Mouse (Mus musculus) spleen, adult 18-20 months (tissue): ENCODE measurements around the gene Alox12b.

Experiments used
- DNase-seq, 2 experiments: peaks; one replicate each; pipeline ENCODE4 v3.0.0; 2022; ENCODE audit warnings: mixed read lengths in 2 of 2

Alox12b gene

DNA sequence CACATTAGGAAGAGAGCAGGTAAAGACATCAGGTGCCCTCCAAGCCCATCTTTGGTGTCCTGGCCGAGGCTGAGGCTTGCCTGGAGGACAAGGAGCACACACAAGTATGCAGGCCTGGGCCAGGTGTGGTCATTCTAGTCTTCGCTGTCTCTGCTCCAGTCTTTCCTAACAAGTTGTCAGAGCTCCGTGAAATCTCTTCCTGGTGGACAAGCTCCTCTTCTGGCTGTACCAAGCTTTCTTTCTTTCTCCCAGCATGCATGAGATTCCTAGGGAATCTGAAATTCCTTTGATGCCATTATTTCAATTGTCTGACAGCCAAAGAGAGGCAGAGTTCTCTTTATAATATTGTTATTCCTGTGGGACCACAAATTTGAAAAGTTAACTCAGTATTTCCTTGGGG, 22.7 kb downstream of the Alox12b start:
- no peak for DNase-seq

DNA sequence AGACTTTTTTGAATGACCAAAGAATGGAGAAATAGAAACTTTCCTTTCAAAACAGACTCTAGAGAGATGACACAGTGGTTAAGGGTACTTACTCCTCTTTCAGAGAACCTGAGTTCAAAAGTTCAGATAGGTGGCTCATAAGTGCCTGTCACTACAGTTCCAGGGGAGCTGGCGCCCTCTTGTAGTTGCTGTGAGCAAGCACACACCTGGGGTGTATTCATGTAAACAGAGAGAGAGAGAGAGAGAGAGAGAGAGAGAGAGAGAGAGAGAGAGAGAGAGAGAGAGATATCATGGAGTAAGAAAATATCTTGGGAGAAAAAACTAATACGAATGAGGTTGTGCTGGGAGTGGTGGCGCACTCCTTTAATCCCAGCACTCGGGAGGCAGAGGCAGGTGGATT, 23.3 kb downstream of the Alox12b start:
- no peak for DNase-seq

DNA sequence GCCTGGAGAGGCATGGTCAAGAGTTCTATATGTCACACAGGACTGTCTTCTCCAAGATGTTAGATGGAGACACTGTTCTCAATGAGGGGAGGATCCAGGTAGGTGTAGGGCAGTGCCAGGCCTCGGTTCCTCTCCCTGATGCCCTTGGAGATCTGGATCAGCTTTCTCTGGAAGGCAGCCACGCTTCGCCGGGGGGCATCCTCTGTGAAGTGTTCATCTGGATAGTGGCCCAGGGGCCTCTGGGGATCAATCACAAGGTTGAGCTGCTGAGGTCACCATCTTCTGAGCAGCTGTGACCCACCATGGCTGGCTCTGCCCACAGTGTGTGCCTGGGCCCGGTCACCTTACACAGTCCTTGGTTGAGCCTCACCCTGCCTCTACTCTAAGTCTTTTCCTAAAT, 28.2 kb downstream of the Alox12b start:
- no peak for DNase-seq

DNA sequence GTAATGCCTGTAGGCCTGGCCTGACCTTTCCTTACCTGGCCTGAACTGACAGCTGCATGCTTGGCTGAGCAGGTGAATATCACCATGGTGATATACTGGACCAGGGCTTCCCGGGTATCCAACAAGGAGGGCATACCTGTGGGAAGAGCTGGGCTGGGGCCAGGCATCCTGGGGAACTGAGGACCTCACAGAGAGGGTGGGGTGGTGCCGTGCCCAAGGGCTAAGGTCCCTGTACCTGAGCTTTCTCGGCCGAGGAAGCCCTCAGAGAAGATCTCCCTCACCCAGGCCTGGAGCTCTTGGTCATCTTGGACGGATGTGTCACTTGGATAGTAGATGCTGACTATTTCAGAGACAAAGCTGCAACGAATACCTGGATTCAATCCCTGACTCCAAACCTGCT, 29.1 kb downstream of the Alox12b start:
- no peak for DNase-seq

DNA sequence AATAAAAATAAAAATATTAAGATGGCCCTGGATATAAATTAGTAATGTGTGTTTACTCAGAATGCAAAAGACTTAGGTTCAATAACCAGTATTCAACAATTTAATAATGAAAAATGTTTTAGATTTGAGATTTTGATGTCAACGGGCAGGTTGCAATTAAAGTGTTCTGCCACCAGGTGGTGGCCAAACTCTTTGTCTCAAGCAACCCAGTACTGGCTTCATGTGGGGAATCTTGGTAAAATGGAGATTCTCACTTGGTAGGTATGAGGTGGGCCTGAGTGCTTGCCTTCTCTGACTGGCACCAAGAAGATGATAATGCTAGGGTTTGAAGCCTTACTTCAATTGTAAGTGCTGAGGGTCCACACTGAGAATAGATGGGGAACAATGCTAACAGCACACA, 36.1 kb downstream of the Alox12b start:
- DNase-seq, result peak in 1 of 2 experiments; percentile 27

DNA sequence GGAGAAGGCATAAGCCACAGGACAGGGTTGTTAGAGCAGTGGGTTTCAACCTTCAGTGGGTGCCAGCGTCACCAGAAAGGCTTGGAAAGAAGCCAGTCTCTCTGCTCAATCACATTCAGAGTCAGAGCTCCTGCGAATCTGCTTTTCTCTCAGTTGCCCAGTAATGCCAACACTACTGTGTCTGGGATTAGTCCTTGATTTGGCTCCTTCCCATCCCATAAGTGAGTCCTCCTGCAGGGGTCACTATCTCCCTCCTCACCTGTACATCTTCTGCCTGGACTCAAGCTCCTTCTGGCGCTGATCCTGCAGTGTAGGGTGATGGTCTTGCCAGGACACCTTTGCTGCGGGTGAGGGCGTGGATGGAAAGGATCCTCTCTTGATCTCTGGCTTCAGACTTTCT, 40.0 kb downstream of the Alox12b start:
- DNase-seq, result no peak

DNA sequence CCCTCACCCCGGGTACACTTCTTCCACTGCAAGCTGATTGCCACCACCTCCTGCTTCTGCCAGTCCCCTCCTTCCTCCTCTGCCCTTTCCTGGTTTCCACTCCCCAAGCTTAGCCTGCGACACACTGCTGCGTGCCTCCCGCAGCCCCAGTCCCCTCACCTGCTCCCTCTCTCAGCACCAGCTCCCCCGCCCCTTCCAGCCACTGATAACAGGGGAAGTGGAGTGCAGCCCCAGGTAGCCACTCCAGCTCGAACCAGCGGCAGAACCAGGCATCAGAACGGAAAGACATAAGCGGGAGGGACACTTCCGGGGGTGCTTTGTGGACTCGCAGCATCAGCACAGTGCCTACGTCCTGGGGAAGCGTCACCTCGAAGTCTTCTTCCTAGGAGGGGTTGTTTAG, 40.4 kb downstream of the Alox12b start:
- no peak for DNase-seq

DNA sequence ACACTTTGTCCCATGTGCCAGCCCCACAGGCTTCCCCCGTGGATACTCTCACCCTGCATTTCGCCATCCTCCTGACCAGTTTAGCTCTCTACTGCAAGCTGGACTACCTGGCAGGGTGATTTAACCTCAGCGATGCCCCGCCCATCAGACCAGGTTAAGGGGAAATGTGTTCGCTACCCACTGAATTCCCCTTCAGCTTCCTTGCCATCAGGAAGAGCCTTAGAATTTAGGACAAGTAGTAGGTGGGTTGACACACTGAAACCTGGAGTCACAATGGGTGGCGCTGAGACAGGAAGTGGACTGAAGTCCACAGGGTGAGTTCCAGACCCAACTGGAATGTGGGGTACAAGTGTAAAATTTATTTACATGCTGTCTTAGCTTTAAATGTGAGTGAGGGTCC, 41.0 kb downstream of the Alox12b start, which contains the start of gene Alox8:
TSS of gene Alox8 (minus strand) at position 101 of the 400 bp plus-strand sequence.
- DNase-seq, result no peak

DNA sequence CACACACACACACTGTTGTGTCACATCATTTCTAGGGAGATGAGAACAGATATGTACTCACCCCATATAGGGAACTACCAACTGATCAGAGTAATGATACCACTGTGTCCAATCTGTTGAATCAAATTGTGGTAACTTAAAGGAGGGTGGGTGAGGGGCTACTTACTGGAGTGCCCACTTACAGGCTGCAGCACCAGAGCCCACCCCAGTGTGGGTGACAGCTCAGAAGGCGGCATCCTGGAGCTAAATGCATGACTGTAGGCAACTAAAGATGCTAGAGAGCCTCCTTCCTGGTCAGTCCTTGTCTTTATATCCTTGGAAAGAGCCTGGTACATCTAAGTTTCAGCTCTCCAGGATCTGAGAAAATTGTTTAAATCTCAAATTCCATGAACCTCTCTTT, 42.5 kb downstream of the Alox12b start:
- no peak for DNase-seq

DNA sequence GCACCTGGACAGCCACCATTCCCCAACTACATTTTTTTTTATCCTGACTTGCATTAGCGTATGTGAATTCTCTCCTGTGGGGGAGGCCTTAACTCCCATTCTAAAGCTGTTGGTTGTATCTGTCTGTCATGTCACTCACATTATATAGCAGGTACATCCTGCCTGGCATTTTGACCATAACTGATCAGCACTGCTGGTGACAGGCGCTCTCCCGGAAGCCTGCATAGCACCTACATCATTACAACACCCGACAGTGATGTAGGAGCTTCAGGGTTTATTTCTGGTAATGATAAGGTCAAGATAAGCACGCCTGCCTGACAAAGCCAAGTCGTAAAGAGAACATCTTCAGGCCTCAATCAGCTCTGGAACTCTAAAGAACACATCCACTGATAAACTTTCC, 43.4 kb downstream of the Alox12b start:
- no peak for DNase-seq

DNA sequence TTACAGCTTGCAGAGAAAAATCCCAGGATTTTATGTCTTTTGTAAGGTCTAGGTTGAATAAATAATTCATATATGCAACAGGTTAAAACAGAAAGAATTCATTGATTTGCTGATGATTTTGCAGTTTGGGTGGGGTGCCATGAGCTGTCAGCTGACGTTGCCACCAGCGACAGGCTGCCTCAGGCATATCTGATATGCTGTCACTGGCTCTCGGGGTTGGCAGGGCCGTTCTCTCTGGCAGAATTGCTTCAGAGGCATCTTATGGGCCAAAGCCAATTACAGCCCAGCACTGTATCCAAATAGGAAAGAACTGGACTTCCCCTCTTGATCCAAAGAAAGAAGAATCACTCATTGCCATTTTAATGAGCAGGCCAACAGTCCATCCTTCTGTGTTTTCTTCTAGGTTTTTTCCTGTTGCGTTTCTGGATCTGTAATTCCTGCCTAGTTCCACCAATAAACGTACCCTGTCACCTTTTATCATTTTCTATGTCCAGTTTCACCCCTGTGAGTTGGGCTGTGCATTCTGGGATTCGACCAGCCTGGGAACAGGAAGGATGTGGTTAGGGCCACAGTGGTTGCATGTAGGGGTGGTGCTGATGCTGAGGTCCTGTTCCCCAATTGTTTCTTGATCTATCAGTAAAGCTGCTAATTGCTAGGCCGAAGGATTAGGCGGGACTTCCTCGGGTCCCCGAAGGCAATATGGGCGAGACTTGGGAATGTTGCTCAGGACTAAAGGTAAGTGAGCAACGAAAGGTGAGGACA, 45.9 kb downstream of the Alox12b start:
- DNase-seq, result no peak

DNA sequence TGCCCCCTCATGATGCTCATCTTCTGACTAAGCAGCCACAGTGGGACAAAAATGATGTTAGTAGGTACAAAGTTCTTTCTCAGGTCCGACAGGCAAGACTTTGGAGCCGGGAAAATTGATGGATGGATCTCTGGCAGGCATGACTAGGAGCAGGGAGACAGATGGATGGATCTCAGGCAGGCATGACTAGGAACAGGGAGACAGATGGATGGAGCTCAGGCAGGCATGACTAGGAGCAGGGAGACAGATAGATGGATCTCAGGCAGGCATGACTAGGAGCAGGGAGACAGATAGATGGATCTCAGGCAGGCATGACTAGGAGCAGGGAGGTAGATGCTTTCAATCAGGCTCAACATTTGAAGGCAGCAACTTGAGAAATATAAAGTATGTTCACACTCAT, 54.6 kb downstream of the Alox12b start:
- no peak for DNase-seq

DNA sequence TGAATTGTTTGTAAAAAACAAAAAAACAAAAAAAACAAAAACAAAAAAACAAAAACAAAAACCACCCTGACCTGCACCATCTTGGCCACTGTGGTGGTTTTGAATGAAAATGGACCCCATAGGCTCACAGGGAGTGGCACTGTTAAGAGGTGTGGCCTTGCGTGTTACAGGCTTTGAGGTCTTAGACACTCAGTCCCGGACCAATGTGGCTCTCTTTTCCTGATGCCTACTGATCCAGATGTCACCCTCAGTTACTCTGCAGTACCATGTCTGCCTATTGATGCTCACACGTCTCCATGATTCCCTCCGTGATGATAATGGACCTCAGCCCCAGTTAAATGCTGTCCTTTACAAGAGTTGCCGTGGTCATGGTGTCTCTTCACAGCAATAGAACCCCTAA, 60.6 kb downstream of the Alox12b start:
- no peak for DNase-seq

DNA sequence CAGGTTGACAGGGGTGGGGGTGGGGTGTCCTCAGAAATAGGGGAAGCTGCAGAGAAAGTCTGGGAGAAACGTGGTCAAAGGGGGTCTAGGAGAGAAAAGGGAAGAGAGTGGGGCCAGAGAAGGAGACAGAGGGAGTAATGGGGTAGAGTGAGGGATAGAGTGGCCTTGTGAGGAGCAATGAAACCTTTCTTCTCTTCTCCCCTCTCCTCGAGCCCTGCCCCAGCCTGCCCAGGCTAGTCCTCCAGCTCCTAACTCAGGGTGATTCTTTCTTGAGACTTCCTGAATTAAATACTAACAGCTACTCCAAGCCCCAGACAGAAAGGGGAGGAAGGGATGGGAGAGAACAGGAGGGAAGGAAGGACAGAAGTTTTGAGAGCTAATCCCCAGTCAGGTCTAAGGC, 61.9 kb downstream of the Alox12b start:
- DNase-seq, result no peak
